Mouse (Mus musculus) kidney, postnatal 0 days (tissue): Measurements from ENCODE around the gene Itgb2l. TPM values are rescaled to one million over a fixed set of nuclear protein-coding genes. Genes with fewer than 3 reads are reported as not detected.
"Not testable (repeated sequence)": the region's sequence is repeated elsewhere in the genome, so short reads cannot be mapped to it uniquely, and the experiment has no call there.

ENCODE experiments used
- ATAC-seq: fragments of 200-750 bp; cut with Nextera tagmentation; replicated peaks from 2 replicates; pipeline ENCODE4 v1.8.0; 2017; ENCODE audit warnings: low read depth, moderate number of reproducible peaks, moderate TSS enrichment, moderate library complexity; ENCODE audit not compliant: low FRiP score
- DNase-seq: peaks from one replicate; pipeline ENCODE4 v3.0.0-alpha.2; 2016; ENCODE audit warnings: low spot score
- H3K27ac ChIP-seq: fragments of 300-500 bp; sonication (generic); 2 replicates; pipeline ENCODE4 v1.5.1; 2014; ENCODE audit warnings: mild to moderate bottlenecking
- H3K27me3 ChIP-seq: fragments of 300-500 bp; sonication (generic); 2 replicates; pipeline ENCODE4 v1.6.1; 2014; ENCODE audit warnings: low read length, mixed read lengths; ENCODE audit not compliant: insufficient read depth
- H3K36me3 ChIP-seq: fragments of 300-500 bp; sonication (generic); 2 replicates; pipeline ENCODE4 v1.6.1; 2014; ENCODE audit warnings: low read length, mixed read lengths; ENCODE audit not compliant: insufficient read depth
- H3K4me1 ChIP-seq: fragments of 300-500 bp; sonication (generic); replicated peaks from 2 replicates; pipeline ENCODE4 v1.6.1; 2014; ENCODE audit warnings: antibody characterized with exemption, low read length, mixed read lengths; ENCODE audit not compliant: insufficient read depth
- H3K4me2 ChIP-seq: fragments of 300-500 bp; sonication (generic); 2 replicates; pipeline ENCODE4 v1.6.1; 2014; ENCODE audit warnings: mild to moderate bottlenecking, low read length, moderate library complexity, mixed read lengths
- H3K4me3 ChIP-seq: fragments of 300-500 bp; sonication (generic); replicated peaks from 2 replicates; pipeline ENCODE4 v1.5.1; 2014; ENCODE audit warnings: low read depth, low read length
- H3K9ac ChIP-seq: fragments of 300-500 bp; sonication (generic); 2 replicates; pipeline ENCODE4 v1.6.1; 2014; ENCODE audit warnings: low read depth, low read length
- H3K9me3 ChIP-seq: fragments of 300-500 bp; sonication (generic); replicated peaks from 2 replicates; pipeline ENCODE4 v1.6.1; 2016; ENCODE audit warnings: low read length, inconsistent platforms, mixed read lengths
- CTCF ChIP-seq: IDR thresholded peaks from 2 replicates; pipeline ENCODE4 v1.5.1; 2016; ENCODE audit warnings: antibody characterized with exemption, low read depth, mild to moderate bottlenecking, moderate library complexity
- WGBS: fragments of 180-500 bp; shearing (Covaris S2); extraction: QIAGEN DNeasy Blood & Tissue Kit; methylation state at CpG from one replicate; pipeline ENCODE4 v1.1.7; 2014; 5-methylcytosine and 5-hydroxymethylcytosine counted together
- polyA plus RNA-seq: library from polyadenylated mRNA; unstranded; fragments of >200 nt; fragmentation: Nextera tagmentation; extraction: Ambion mirVana; gene quantifications from 2 replicates; pipeline ENCODE4 v1.2.1, GENCODE M21; 2015

Gene Itgb2l
- polyA plus RNA-seq, 1 experiment from 2014 or later = 0.79 TPM

DNA sequence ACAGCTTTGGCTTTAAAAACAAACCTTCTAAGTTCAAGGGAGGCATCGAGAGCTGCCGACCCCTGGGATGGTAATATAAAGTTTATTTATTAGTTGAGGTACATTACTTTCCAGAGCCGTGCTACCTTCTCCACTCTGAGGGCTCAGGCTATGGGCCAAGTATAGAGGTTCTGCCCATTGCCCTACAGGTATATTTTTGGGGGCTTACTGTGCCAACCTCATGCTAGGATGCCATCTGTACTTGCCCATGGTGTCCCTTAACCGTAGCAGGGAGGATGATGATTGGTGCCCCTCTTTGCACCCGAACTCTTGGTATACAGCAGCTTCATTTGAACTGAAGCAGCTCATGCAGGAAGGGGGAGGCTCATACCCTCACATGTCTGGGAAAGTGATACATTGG is 14.2 kb upstream of the Itgb2l start:
- H3K36me3 ChIP-seq = no peaks in the 10 kb centered on the region
- no peak for TF ChIP-seq CTCF
- no peaks in the 10 kb centered on the region for H3K9me3 ChIP-seq
- 59% methylated on average over 5 of the region's 5 CpGs for WGBS
- H3K4me1 ChIP-seq = no peaks in the 10 kb centered on the region
- no peak overlapping the region for H3K9ac ChIP-seq
- ATAC-seq (no peak), DNase-seq (no peak)
- H3K4me2 ChIP-seq = no peak overlapping the region
- H3K4me3 ChIP-seq = no peak overlapping the region
- no peaks in the 10 kb centered on the region for H3K27me3 ChIP-seq
- H3K27ac ChIP-seq = no peak overlapping the region

DNA sequence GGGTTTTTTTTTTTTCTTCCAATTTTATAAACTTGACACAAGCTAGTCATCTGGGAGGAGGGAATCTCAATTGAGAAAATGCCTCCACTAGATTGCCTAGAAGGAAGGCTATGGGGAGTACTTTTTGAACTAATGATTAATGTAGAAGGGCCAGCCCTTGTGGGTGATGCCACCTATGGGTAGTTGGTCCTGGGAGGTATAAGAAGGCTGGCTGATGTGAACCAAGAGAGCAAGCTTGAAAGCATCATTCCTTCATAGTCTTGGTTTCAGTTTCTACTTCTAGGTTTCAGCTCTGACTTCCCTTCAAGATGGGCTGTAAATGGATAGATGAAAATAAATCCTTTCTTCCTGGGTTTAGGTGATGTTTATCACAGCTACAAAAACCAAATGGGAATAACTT is 10.7 kb upstream of the Itgb2l start:
- H3K36me3 ChIP-seq = no peaks in the 10 kb centered on the region

DNA sequence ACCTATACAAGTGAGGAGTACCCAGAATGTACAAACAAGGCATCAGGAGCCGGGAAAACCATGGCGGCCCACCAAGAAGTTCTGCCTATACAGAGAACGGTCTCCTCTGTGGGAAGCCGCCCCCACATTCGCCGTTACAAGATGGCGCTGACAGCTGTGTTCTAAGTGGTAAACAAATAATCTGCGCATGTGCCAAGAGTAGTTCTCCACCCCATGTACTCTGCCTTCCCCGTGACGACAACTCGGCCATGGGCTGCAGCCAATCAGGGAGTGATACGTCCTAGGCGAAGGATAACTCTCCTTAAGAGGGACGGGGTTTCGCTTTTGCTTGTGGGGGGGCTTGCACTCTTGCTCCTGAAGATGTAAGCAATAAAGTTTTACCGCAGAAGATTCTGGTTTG is 7.5 kb upstream of the Itgb2l start:
- H3K4me3 ChIP-seq, H3K27me3 ChIP-seq, DNase-seq, H3K9me3 ChIP-seq, ATAC-seq, H3K9ac ChIP-seq, H3K4me2 ChIP-seq, H3K4me1 ChIP-seq, H3K27ac ChIP-seq, H3K36me3 ChIP-seq: not testable (repeated sequence)
- 95% methylated on average over 13 of the region's 16 CpGs for WGBS

More for the DNA sequence above, 10.7 kb upstream of the Itgb2l start:
- no peak for ATAC-seq
- H3K4me2 ChIP-seq = no peak overlapping the region
- no peaks in the 10 kb centered on the region for H3K4me1 ChIP-seq
- no peak overlapping the region for H3K27ac ChIP-seq
- no peak for TF ChIP-seq CTCF
- no peak for DNase-seq
- H3K4me3 ChIP-seq = no peak overlapping the region
- no peak overlapping the region for H3K9ac ChIP-seq
- H3K27me3 ChIP-seq = no peaks in the 10 kb centered on the region
- no peaks in the 10 kb centered on the region for H3K9me3 ChIP-seq

DNA sequence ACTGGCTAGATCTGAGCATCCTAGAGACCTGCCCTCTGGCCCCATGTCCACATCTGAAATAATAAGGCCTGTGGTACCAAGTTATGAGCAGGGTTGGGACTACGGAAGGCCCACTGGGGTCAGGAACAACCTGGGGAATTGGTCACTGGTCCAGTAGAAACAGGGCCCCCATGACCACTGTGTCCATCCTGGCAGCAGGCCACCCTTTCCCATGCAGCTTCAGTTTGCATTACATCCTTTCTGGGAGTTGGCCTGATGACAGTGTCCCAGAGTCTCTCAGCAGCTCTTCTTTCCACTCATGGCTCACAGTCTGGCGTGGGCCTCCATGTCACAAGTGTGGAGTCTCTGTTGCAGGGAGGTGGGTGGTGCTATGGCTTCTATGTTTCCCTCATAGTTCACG is 1.6 kb downstream of the Itgb2l start:
- H3K4me2 ChIP-seq = no peak overlapping the region
- no peaks in the 10 kb centered on the region for H3K36me3 ChIP-seq
- H3K27ac ChIP-seq = no peak overlapping the region
- H3K27me3 ChIP-seq = no peaks in the 10 kb centered on the region
- WGBS = 92% methylated on average over 3 of the region's 3 CpGs
- no peaks in the 10 kb centered on the region for H3K9me3 ChIP-seq
- DNase-seq = no peak
- H3K4me1 ChIP-seq = no peaks in the 10 kb centered on the region
- no peak overlapping the region for H3K9ac ChIP-seq
- no peak for ATAC-seq
- H3K4me3 ChIP-seq = no peak overlapping the region
- no peak for TF ChIP-seq CTCF

DNA sequence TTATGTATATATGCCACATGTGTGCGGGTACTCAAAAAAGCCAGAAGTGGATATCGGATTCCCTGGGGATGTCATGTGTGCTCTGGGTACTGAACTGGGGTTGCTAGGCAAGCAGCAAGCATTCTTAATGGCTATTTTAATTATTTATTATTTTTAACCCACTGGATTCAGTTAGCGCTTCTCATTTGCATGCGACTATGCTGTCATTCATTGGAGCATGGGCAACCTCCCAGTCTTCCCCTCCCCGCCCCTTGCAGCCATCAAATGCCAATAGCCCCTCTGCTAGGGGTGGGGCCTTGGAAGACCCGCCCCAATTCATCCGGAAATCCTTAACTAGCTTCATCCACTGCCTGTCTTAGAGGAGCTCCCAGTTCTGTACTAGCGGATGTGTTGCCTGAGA is 2.5 kb downstream of the Itgb2l start:
- H3K27me3 ChIP-seq = no peaks in the 10 kb centered on the region
- 89% methylated on average over 8 of the region's 8 CpGs for WGBS
- no peak overlapping the region for H3K27ac ChIP-seq
- no peaks in the 10 kb centered on the region for H3K9me3 ChIP-seq
- TF ChIP-seq CTCF = no peak
- H3K4me3 ChIP-seq = no peak overlapping the region
- no peak for DNase-seq
- H3K36me3 ChIP-seq = no peaks in the 10 kb centered on the region
- H3K4me2 ChIP-seq = no peak overlapping the region
- ATAC-seq = no peak
- no peak overlapping the region for H3K9ac ChIP-seq
- H3K4me1 ChIP-seq = no peaks in the 10 kb centered on the region

DNA sequence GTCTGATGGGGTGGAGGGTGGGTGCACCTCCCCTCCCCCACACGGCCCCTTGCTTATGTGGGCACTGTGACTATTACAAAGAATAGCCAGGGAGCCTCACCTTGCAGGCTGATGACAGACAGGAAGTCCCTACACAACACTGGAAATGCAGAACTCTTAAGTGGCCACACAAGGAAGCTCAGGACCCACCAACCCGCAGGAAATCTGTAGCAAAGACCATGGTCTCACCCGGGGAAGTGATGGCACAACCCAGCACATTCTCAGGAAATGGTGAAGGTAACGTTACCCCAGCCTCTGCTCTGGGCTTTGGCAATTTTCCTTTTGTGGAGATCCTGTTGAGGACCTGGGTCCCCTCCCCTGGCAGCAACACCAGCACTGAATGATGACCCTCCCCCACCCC is 3.7 kb downstream of the Itgb2l start:
- Histone ChIP-seq H3K4me3 (no peak overlapping the region), H3K27me3 (no peaks in the 10 kb centered on the region), H3K4me1 (no peaks in the 10 kb centered on the region), H3K9me3 (no peaks in the 10 kb centered on the region), H3K4me2 (no peak overlapping the region), H3K9ac (no peak overlapping the region), H3K27ac (no peak overlapping the region), H3K36me3 (no peaks in the 10 kb centered on the region)
- ATAC-seq (no peak), DNase-seq (no peak)
- 50% methylated on average over 4 of the region's 4 CpGs for WGBS
- TF ChIP-seq CTCF = no peak

DNA sequence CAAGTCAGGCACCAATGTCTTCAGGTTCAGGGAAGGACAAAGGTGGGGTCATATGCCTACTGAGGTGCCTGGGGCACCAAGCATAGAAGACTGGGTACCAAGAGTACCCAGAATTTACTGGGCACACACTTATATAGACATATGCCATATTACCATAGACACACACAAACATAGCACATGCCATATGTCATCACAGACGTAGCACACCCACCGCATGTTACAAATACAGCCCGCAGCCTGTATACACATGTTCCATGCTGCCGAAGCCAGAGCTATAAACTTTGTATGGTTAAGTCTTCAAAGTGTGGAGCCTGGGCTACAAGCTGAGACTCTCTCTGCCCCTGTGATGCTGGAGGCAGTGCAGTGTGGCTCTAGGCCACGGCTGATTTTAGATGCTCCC is 4.5 kb downstream of the Itgb2l start:
- H3K9ac ChIP-seq = no peak overlapping the region
- H3K4me3 ChIP-seq = no peak overlapping the region
- WGBS = 79% methylated on average over 5 of the region's 5 CpGs
- DNase-seq = no peak
- H3K27me3 ChIP-seq = no peaks in the 10 kb centered on the region
- no peak overlapping the region for H3K4me2 ChIP-seq
- no peak for TF ChIP-seq CTCF
- H3K36me3 ChIP-seq = no peaks in the 10 kb centered on the region
- no peaks in the 10 kb centered on the region for H3K4me1 ChIP-seq
- H3K27ac ChIP-seq = no peak overlapping the region
- ATAC-seq = no peak
- no peaks in the 10 kb centered on the region for H3K9me3 ChIP-seq
